ENCODE assay signal across 8 mouse cellular contexts in the genomic region with DNA sequence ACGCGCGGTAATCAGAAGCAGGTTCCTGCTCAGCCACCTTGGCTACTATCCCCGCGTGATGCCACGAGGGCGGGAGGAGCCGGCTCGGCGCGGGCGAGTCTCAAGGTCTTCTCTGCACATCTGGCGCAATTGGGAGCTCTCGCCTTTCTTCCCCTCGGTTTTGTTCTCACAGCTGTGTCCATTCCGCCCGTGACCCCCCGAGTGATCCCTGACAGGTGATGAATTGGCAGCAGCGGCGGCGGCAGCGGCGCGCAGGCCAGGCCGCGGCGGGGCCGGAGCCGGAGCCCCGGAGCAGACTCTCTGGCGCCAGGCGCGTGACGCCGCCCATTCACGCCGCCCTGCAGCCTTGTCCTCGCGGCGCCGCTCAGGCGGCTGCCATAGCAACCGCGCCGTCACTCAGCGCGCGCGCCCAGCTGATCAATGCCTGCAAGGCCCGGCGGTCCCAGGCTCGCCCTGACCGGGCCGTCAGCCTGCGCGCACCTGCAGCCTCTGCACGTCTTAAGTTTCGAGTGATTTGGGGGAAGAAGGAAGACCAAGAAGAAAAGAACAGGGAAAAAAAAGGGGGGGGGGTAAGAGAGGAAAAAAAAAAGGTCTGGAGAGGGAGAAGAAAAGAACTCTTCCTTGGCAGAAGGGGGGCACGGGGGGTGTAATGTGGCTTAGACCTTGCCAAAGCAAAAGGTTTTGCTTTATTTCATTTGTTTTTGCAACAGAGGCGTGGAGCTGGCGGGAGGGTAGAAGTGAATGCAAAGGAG. TPM values are rescaled to one million over a fixed set of nuclear protein-coding genes. Genes with fewer than 3 reads are reported as not detected.
DNase-seq lines count a peak whose midpoint lies in the region; ATAC-seq and TF ChIP-seq lines count a peak whose summit lies in the region.

No protein-coding gene starts in this region.

- H3K4me3 ChIP-seq in bone marrow, adult 2 months (replicated peaks; ENCODE audit: control insufficient read depth, low read depth, low read length), result peak overlapping the region; percentile 52
- peak overlapping the region; percentile 46 for H3K4me3 ChIP-seq in embryonic fibroblast, embryonic 13.5 days (ENCODE audit: insufficient read depth, low read length)
- H3K4me3 ChIP-seq in heart, embryonic 13.5 days, result peak overlapping the region; percentile 86
- H3K4me3 ChIP-seq in liver, embryonic 12.5 days, result peak overlapping the region; percentile 43
- H3K4me3 ChIP-seq in stomach, embryonic 16.5 days (replicated peaks; ENCODE audit: low read length), result peak overlapping the region; percentile 84

- H3K4me1 ChIP-seq in bone marrow, adult 2 months (ENCODE audit: control insufficient read depth, insufficient read depth, low read length), result peaks cover 1% of the 10 kb centered on the region; the same call in 1 of the 2 replicates
- H3K4me1 ChIP-seq in embryonic fibroblast, embryonic 13.5 days (ENCODE audit: control insufficient read depth, insufficient read depth, low read length), result no peaks in the 10 kb centered on the region
- peaks cover 32% of the 10 kb centered on the region for H3K4me1 ChIP-seq in heart, embryonic 13.5 days
- peaks cover 30% of the 10 kb centered on the region for H3K4me1 ChIP-seq in liver, embryonic 12.5 days
- H3K4me1 ChIP-seq in stomach, embryonic 16.5 days (ENCODE audit: control insufficient read depth, insufficient read depth, low read length), result peaks cover 32% of the 10 kb centered on the region; the same call in 1 of the 2 replicates

- H3K27ac ChIP-seq in bone marrow, adult 2 months (ENCODE audit: control insufficient read depth, insufficient read depth, low read depth, low read length, poor library complexity), result peak overlapping the region; percentile 47; the same call in 1 of the 2 replicates
- peak overlapping the region; percentile 82 for H3K27ac ChIP-seq in embryonic fibroblast, embryonic 13.5 days (ENCODE audit: insufficient read depth, low read length)
- peak overlapping the region; percentile 98 for H3K27ac ChIP-seq in heart, embryonic 13.5 days (replicated peaks)
- peak overlapping the region; percentile 82 for H3K27ac ChIP-seq in liver, embryonic 12.5 days
- H3K27ac ChIP-seq in stomach, embryonic 16.5 days (ENCODE audit: low read length), result peak overlapping the region; percentile 99

- TF ChIP-seq POLR2A in bone marrow, adult 2 months (IDR thresholded peaks at IDR 0.05; ENCODE audit: borderline replicate concordance, control insufficient read depth, low read depth, low read length), result no peak
- peak; percentile 47 for TF ChIP-seq POLR2A in embryonic fibroblast, embryonic 13.5 days (IDR thresholded peaks at IDR 0.05; ENCODE audit: low read depth, low read length)

- ATAC-seq in heart, embryonic 13.5 days (ENCODE audit: extremely low read depth, insufficient number of reproducible peaks, low FRiP score, low TSS enrichment), result peak; percentile 57; the same call in 1 of the 2 replicates
- peak; percentile 52 for ATAC-seq in liver, embryonic 12.5 days
- peak; percentile 86 for ATAC-seq in stomach, embryonic 16.5 days (ENCODE audit: insufficient read depth, low FRiP score)

- peak overlapping the region; percentile 88 for H3K4me2 ChIP-seq in heart, embryonic 13.5 days
- H3K4me2 ChIP-seq in liver, embryonic 12.5 days, result peak overlapping the region; percentile 70
- H3K4me2 ChIP-seq in stomach, embryonic 16.5 days (ENCODE audit: low read depth, low read length), result peak overlapping the region; percentile 87

- H3K36me3 ChIP-seq in heart, embryonic 13.5 days, result peaks cover 5% of the 10 kb centered on the region; the same call in 1 of the 2 replicates
- H3K36me3 ChIP-seq in liver, embryonic 12.5 days, result no peaks in the 10 kb centered on the region
- H3K36me3 ChIP-seq in stomach, embryonic 16.5 days (ENCODE audit: control insufficient read depth, insufficient read depth, low read length), result no peaks in the 10 kb centered on the region

- no peaks in the 10 kb centered on the region for H3K27me3 ChIP-seq in heart, embryonic 13.5 days (replicated peaks)
- H3K27me3 ChIP-seq in liver, embryonic 12.5 days (replicated peaks), result peaks cover 92% of the 10 kb centered on the region
- no peaks in the 10 kb centered on the region for H3K27me3 ChIP-seq in stomach, embryonic 16.5 days (ENCODE audit: control insufficient read depth, insufficient read depth, low read length)

- peak overlapping the region; percentile 93 for H3K9ac ChIP-seq in heart, embryonic 13.5 days
- peak overlapping the region; percentile 53 for H3K9ac ChIP-seq in liver, embryonic 12.5 days
- H3K9ac ChIP-seq in stomach, embryonic 16.5 days (ENCODE audit: low read length), result peak overlapping the region; percentile 86

- under 1% methylated on average over 61 of the region's 61 CpGs for WGBS in bone marrow, adult 2 months
- WGBS in heart, embryonic 13.5 days, result under 1% methylated on average over 61 of the region's 61 CpGs
- under 1% methylated on average over 59 of the region's 61 CpGs for WGBS in liver, embryonic 12.5 days (ENCODE audit: insufficient replicate concordance)
- under 1% methylated on average over 61 of the region's 61 CpGs for WGBS in stomach, embryonic 16.5 days

- DNase-seq in B cell, adult 2 months, result peak; percentile 78 to 79
- DNase-seq in kidney, postnatal 10 days, result peak; percentile 97
- peak; percentile 96 for DNase-seq in neural tube, embryonic 10.5 days (ENCODE audit: extremely low spot score, low spot score)

- no peak for TF ChIP-seq CTCF in bone marrow, adult 2 months (IDR thresholded peaks at IDR 0.05; ENCODE audit: control insufficient read depth, insufficient read depth, low read length)
- no peak for TF ChIP-seq CTCF in embryonic fibroblast, embryonic 13.5 days (IDR thresholded peaks at IDR 0.05; ENCODE audit: borderline replicate concordance, insufficient read depth, low read length)

- no peaks in the 10 kb centered on the region for H3K9me3 ChIP-seq in heart, embryonic 13.5 days
- H3K9me3 ChIP-seq in liver, embryonic 12.5 days (replicated peaks), result no peaks in the 10 kb centered on the region
- H3K9me3 ChIP-seq in stomach, embryonic 16.5 days (replicated peaks; ENCODE audit: control insufficient read depth, low read length), result no peaks in the 10 kb centered on the region

RNA-seq across cellular contexts. Expression of gene Id2, which starts 1.8 kb away (rescaled TPM):
- 23.2 and 39.6 TPM in 2 replicates for polyA plus RNA-seq in bone marrow, adult 2 months (2011; ENCODE audit: insufficient read depth, insufficient read length, low replicate concordance, missing spikeins)
- 40.5 and 73.0 TPM in 2 replicates for polyA plus RNA-seq in embryonic fibroblast, embryonic 13.5 days (2011; ENCODE audit: insufficient read length, low read depth, missing spikeins)
- polyA plus RNA-seq in heart, embryonic 13.5 days (2015; fragmentation: Nextera tagmentation; extraction: Ambion mirVana), result 255 and 280 TPM in 2 replicates
- polyA plus RNA-seq in liver, embryonic 12.5 days (2016; fragmentation: Nextera tagmentation; extraction: Ambion mirVana), result 111 and 112 TPM in 2 replicates
- polyA plus RNA-seq in stomach, embryonic 16.5 days (2015; fragmentation: Nextera tagmentation; extraction: Ambion mirVana), result 324 and 325 TPM in 2 replicates

Comparison
In these comparisons a context has a peak if more than half of its experiments do, and no peak if none do; other contexts are left out.
1. Peak in every context shown above with its lines: DNase-seq, ATAC-seq, H3K4me3 ChIP-seq and H3K27ac ChIP-seq.
2. H3K27ac ChIP-seq: peak in every context shown above with its lines; median percentile 99 in stomach, embryonic 16.5 days; 98 in heart, embryonic 13.5 days; 82 in embryonic fibroblast, embryonic 13.5 days; 82 in liver, embryonic 12.5 days; 47 in bone marrow, adult 2 months.